Mouse (Mus musculus) subcutaneous adipose tissue, adult 2 months (tissue): Measurements from ENCODE around the gene Cldn5. TPM values are rescaled to one million over a fixed set of nuclear protein-coding genes. Genes with fewer than 3 reads are reported as not detected.

Experiments
- polyA plus RNA-seq: library from polyadenylated mRNA; depleted of rRNA; stranded (reverse); fragments of >200 nt; gene quantifications from 2 replicates; pipeline ENCODE4 v1.2.3, GENCODE M21; 2012; ENCODE audit warnings: low replicate concordance; rRNA removed

Gene Cldn5
- 86.2 and 284 TPM in 2 replicates for polyA plus RNA-seq

GRCm38 (mm10) chr16:18776556-18777100 is at the start of gene Cldn5:
Gene Cldn5 (plus strand): TSS chr16:18776847.

GRCm38 (mm10) chr16:18811468-18812384 is 35.1 kb downstream of the Cldn5 start, which contains the start of the genes Ufd1 and Cdc45:
Gene Ufd1 (plus strand): TSS chr16:18811779.
Gene Cdc45 (minus strand): TSS chr16:18811987.

Other genes with a start within 250 kb of the Cldn5 start
- 0.42 and 4.2 TPM in 2 replicates for gene Tbx1, start 186.2 kb upstream of the Cldn5 start, polyA plus RNA-seq
- 0.78 and 1.3 TPM in 2 replicates for gene Gp1bb, start 154.4 kb upstream of the Cldn5 start, polyA plus RNA-seq
- 5.4 and 14.4 TPM in 2 replicates for gene Gm49601, start 150.4 kb upstream of the Cldn5 start, polyA plus RNA-seq
- 19.6 and 27.6 TPM in 2 replicates for gene Sept5, start 146.9 kb upstream of the Cldn5 start, polyA plus RNA-seq
- gene Ufd1, start 34.9 kb downstream of the Cldn5 start, polyA plus RNA-seq: 54.3 and 54.4 TPM in 2 replicates
- 9.6 and 12.8 TPM in 2 replicates for gene Cdc45, start 35.1 kb downstream of the Cldn5 start, polyA plus RNA-seq
- 48.1 and 50.2 TPM in 2 replicates for gene 2510002D24Rik, start 59.7 kb downstream of the Cldn5 start, polyA plus RNA-seq
- gene Gm28539, start 59.7 kb downstream of the Cldn5 start, polyA plus RNA-seq: 0.21 and 1.7 TPM in 2 replicates
- gene Mrpl40, start 100.0 kb downstream of the Cldn5 start, polyA plus RNA-seq: 15.2 and 21.6 TPM in 2 replicates
- 37.5 and 71.3 TPM in 2 replicates for gene Hira, start 100.2 kb downstream of the Cldn5 start, polyA plus RNA-seq